ENCODE assay signal across 8 mouse cellular contexts in genomic region chr4:140662453-140662852, GRCm38 (mm10). TPM values are rescaled to one million over a fixed set of nuclear protein-coding genes. Genes with fewer than 3 reads are reported as not detected.
DNase-seq lines count a peak whose midpoint lies in the region; ATAC-seq lines count a peak whose summit lies in the region.
"Had no signal": no experiment of that assay in that cellular context is flagged by ENCODE, and none has a peak within 500 bp of the region (broad histone marks: within the 10 kb centered on the region; RNA-seq: fewer than 3 reads in every experiment).

No protein-coding gene starts in this region.

- H3K27ac ChIP-seq in kidney, embryonic 14.5 days (ENCODE audit: low read depth, low read length): peak overlapping the region; percentile 30; the same call in 1 of the 2 replicates
- H3K27ac ChIP-seq in heart, embryonic 10.5 days: peak overlapping the region; percentile 83

- H3K27me3 ChIP-seq in kidney, embryonic 14.5 days (ENCODE audit: control insufficient read depth, insufficient read depth, low read length): no peaks in the 10 kb centered on the region
- H3K27me3 ChIP-seq in heart, embryonic 10.5 days (ENCODE audit: insufficient read depth, poor library complexity, severe bottlenecking): peaks cover 18% of the 10 kb centered on the region; the same call in 1 of the 2 replicates

- DNase-seq in kidney, adult 8-10 months: no peak
- DNase-seq in heart, embryonic 10.5 days (ENCODE audit: low spot score): no peak
- peak; percentile 33 to 67 for DNase-seq in kidney, postnatal 25 days
- no peak for DNase-seq in spleen, postnatal 14 days (ENCODE audit: low spot score in 2 of 2)
- DNase-seq in left cerebral cortex, postnatal 4 days: no peak
- DNase-seq: cerebellum, postnatal 25 days had no signal

- 0 out of 2 replicates have a peak overlapping the region, but pooled peaks have one; percentile 14 for H3K9ac ChIP-seq in kidney, embryonic 14.5 days (ENCODE audit: low read depth, low read length)

- no peaks in the 10 kb centered on the region for H3K9me3 ChIP-seq in kidney, embryonic 14.5 days (ENCODE audit: control insufficient read depth, low read length)
- H3K9me3 ChIP-seq in heart, embryonic 10.5 days: no peaks in the 10 kb centered on the region

- peaks cover 43% of the 10 kb centered on the region for H3K4me1 ChIP-seq in kidney, embryonic 14.5 days (ENCODE audit: control insufficient read depth, insufficient read depth, low read length)
- peaks cover 49% of the 10 kb centered on the region for H3K4me1 ChIP-seq in heart, embryonic 10.5 days

- intact Hi-C loops in left cerebral cortex, postnatal 4 days (cut with DNase I): no loop called here

- no peak overlapping the region for H3K4me2 ChIP-seq in kidney, embryonic 14.5 days (replicated peaks; ENCODE audit: low read depth, low read length)

- H3K4me3 ChIP-seq in kidney, embryonic 14.5 days (ENCODE audit: low read length): no peak overlapping the region
- H3K4me3 ChIP-seq in heart, embryonic 10.5 days: no peak overlapping the region

- H3K36me3 ChIP-seq in kidney, embryonic 14.5 days (ENCODE audit: control insufficient read depth, insufficient read depth, low read length): no peaks in the 10 kb centered on the region
- H3K36me3 ChIP-seq in heart, embryonic 10.5 days: no peaks in the 10 kb centered on the region

- 39% methylated on average over 7 of the region's 7 CpGs for WGBS in kidney, embryonic 14.5 days
- WGBS in heart, embryonic 10.5 days: 18% methylated on average over 7 of the region's 7 CpGs

- ATAC-seq in kidney, embryonic 14.5 days (ENCODE audit: low FRiP score, low TSS enrichment): no peak
- peak; percentile 50 for ATAC-seq in common myeloid progenitor, adult 5-6 weeks (replicated peaks; ENCODE audit: low read depth, poor library complexity, severe bottlenecking)

RNA-seq across cellular contexts. Expression of gene Arhgef10l, which starts 3.4 kb away (rescaled TPM):
- polyA plus RNA-seq in kidney, embryonic 14.5 days (2014; fragmentation: Nextera tagmentation; extraction: Ambion mirVana): 11.8 and 18.2 TPM in 2 replicates
- 0.78 and 1.8 TPM in 2 replicates for total RNA-seq in common myeloid progenitor, adult 5-6 weeks (2017)
- 13.3 and 14.9 TPM in 2 replicates for polyA plus RNA-seq in heart, embryonic 10.5 days (2016; fragmentation: Nextera tagmentation; extraction: Ambion mirVana)
- 10 to 100 TPM; 50.6 to 52.0 TPM for total RNA-seq in left cerebral cortex, postnatal 4 days (2021)

RNA-seq across cellular contexts. Expression of gene Rcc2, which starts 37.9 kb away (rescaled TPM):
- polyA plus RNA-seq in kidney, embryonic 14.5 days (2014; fragmentation: Nextera tagmentation; extraction: Ambion mirVana): 35.3 and 45.2 TPM in 2 replicates
- total RNA-seq in common myeloid progenitor, adult 5-6 weeks (2017): 149 and 161 TPM in 2 replicates
- 18.0 and 29.0 TPM in 2 replicates for polyA plus RNA-seq in heart, embryonic 10.5 days (2016; fragmentation: Nextera tagmentation; extraction: Ambion mirVana)
- 10 to 100 TPM; 59.4 to 63.3 TPM for total RNA-seq in left cerebral cortex, postnatal 4 days (2021)

Comparison
In these comparisons a context has a peak if more than half of its experiments do, and no peak if none do; other contexts are left out.
1. DNase-seq: peak in kidney, postnatal 25 days (2 of 2); none in kidney, adult 8-10 months (0 of 2), heart, embryonic 10.5 days (single experiment), spleen, postnatal 14 days (0 of 2) and left cerebral cortex, postnatal 4 days (single experiment).
2. RNA of gene Arhgef10l, which starts 3.4 kb away (total RNA-seq): 50.6 to 52.0 TPM in left cerebral cortex, postnatal 4 days; 0.78 to 1.8 TPM in common myeloid progenitor, adult 5-6 weeks; every median in the first group is over 10 times any median in the second.